Mouse (Mus musculus): ENCODE measurements around the gene Ptpru. TPM values are rescaled to one million over a fixed set of nuclear protein-coding genes. Genes with fewer than 3 reads are reported as not detected.

Ptpru gene
- total and polyA plus RNA-seq, 3 experiments: 0.38 TPM; not detected in 2

- Histone ChIP-seq H3K4me3 (replicated peaks in 1 of 3; ENCODE audit: low read depth in 2 of 3, low read length in 2 of 3, poor library complexity in 1 of 3) (no peak overlapping the region), H3K36me3 (replicated peaks in 1 of 2; ENCODE audit: control insufficient read depth in 1 of 2, insufficient read depth in 1 of 2, low read length in 1 of 2) (peaks cover 17 to 52% of the 10 kb centered on the region in 2 experiments), H3K9ac (ENCODE audit: insufficient read depth, low read depth) (no peak overlapping the region), H3K4me2 (ENCODE audit: insufficient read depth, low read depth, poor library complexity, severe bottlenecking) (no peak overlapping the region), H3K4me1 (ENCODE audit: control insufficient read depth in 1 of 2, insufficient read depth in 2 of 2) (peaks cover 9 to 60% of the 10 kb centered on the region in 2 experiments), H3K79me2 (replicated peaks; ENCODE audit: control insufficient read depth, extremely low read depth, insufficient read depth, poor library complexity, severe bottlenecking) (peaks cover 95% of the 10 kb centered on the region), H3K27me3 (replicated peaks) (no peaks in the 10 kb centered on the region), H3K27ac (ENCODE audit: insufficient read depth, low read depth) (no peak overlapping the region), H3K9me3 (replicated peaks; ENCODE audit: low read length) (no peaks in the 10 kb centered on the region)
- DNase-seq (ENCODE audit: extremely low read depth): no peak
- dilution Hi-C loops (cut with MboI; ENCODE audit: extremely low pct_ligation_motif_present, extremely low pct_unique_long_range_greater_than_20kb, low sequenced_read_pairs): no loop called here
- in situ Hi-C loops (cut with MboI; ENCODE audit: low pct_ligation_motif_present, low pct_unique_long_range_greater_than_20kb, low sequenced_read_pairs): no loop called here
- TF ChIP-seq USF2 (conservative IDR thresholded peaks at IDR 0.05; ENCODE audit: low read depth, low read length) (no peak), POLR2AphosphoS2 (IDR thresholded peaks at IDR 0.05; ENCODE audit: low read depth, low read length) (no peak), ZNF384 (IDR thresholded peaks at IDR 0.05; ENCODE audit: low read depth, low read length) (no peak), ETS1 (conservative IDR thresholded peaks at IDR 0.05; ENCODE audit: low read depth, low read length) (no peak), MAX (IDR thresholded peaks at IDR 0.05; ENCODE audit: low read length) (no peak), KAT2A (IDR thresholded peaks at IDR 0.05; ENCODE audit: insufficient replicate concordance, low read length) (no peak), POLR2A (IDR thresholded peaks at IDR 0.05; ENCODE audit: low read depth, low read length) (no peak), GABPA (IDR thresholded peaks at IDR 0.05; ENCODE audit: insufficient replicate concordance, low read depth, low read length) (no peak), RCOR1 (conservative IDR thresholded peaks at IDR 0.05; ENCODE audit: low read depth, low read length) (no peak), JUND (conservative IDR thresholded peaks at IDR 0.05; ENCODE audit: low read depth, low read length) (no peak), MXI1 (IDR thresholded peaks at IDR 0.05; ENCODE audit: low read depth, low read length) (no peak), USF1 (IDR thresholded peaks at IDR 0.05; ENCODE audit: low read depth, low read length) (no peak), TCF12 (IDR thresholded peaks at IDR 0.05; ENCODE audit: low read depth, low read length) (no peak), HCFC1 (IDR thresholded peaks at IDR 0.05; ENCODE audit: low read depth, low read length) (no peak)
These were observed 43.2 kb upstream of the Ptpru start for GRCm38 (mm10) chr4:131881306-131881705.

- no peaks in the 10 kb centered on the region for H3K27me3 ChIP-seq (replicated peaks)
- H3K27ac ChIP-seq (ENCODE audit: insufficient read depth, low read depth): no peak overlapping the region
- peaks cover 95% of the 10 kb centered on the region for H3K79me2 ChIP-seq (replicated peaks; ENCODE audit: control insufficient read depth, extremely low read depth, insufficient read depth, poor library complexity, severe bottlenecking)
- DNase-seq (ENCODE audit: extremely low read depth): no peak
- in situ Hi-C loops (cut with MboI; ENCODE audit: low pct_ligation_motif_present, low pct_unique_long_range_greater_than_20kb, low sequenced_read_pairs) (no loop called here), dilution Hi-C loops (cut with MboI; ENCODE audit: extremely low pct_ligation_motif_present, extremely low pct_unique_long_range_greater_than_20kb, low sequenced_read_pairs) (no loop called here)
- peaks cover 9 to 68% of the 10 kb centered on the region in 2 experiments for H3K4me1 ChIP-seq (ENCODE audit: control insufficient read depth in 1 of 2, insufficient read depth in 2 of 2)
- H3K4me2 ChIP-seq (ENCODE audit: insufficient read depth, low read depth, poor library complexity, severe bottlenecking): 0 out of 2 replicates have a peak overlapping the region, but pooled peaks have one; percentile 6
- H3K36me3 ChIP-seq (replicated peaks in 1 of 2; ENCODE audit: control insufficient read depth in 1 of 2, insufficient read depth in 1 of 2, low read length in 1 of 2): peaks cover under 1 to 37% of the 10 kb centered on the region in 2 experiments
- H3K9ac ChIP-seq (ENCODE audit: insufficient read depth, low read depth): no peak overlapping the region
- no peaks in the 10 kb centered on the region for H3K9me3 ChIP-seq (replicated peaks; ENCODE audit: low read length)
- H3K4me3 ChIP-seq (replicated peaks in 1 of 3; ENCODE audit: low read depth in 2 of 3, low read length in 2 of 3, poor library complexity in 1 of 3): no peak overlapping the region
- TF ChIP-seq GABPA (IDR thresholded peaks at IDR 0.05; ENCODE audit: insufficient replicate concordance, low read depth, low read length): no peak
- no peak for TF ChIP-seq ZC3H11A (IDR thresholded peaks at IDR 0.05; ENCODE audit: low read depth, low read length)
- TF ChIP-seq ZKSCAN1 (IDR thresholded peaks at IDR 0.05; ENCODE audit: borderline replicate concordance, low read depth, low read length): no peak
- no peak for TF ChIP-seq ZNF384 (IDR thresholded peaks at IDR 0.05; ENCODE audit: low read depth, low read length)
- TF ChIP-seq CTCF (conservative IDR thresholded peaks at IDR 0.05 in 1 of 2, IDR thresholded peaks at IDR 0.05 in 1 of 2; ENCODE audit: low read depth in 2 of 2, low read length in 2 of 2): no peak
- TF ChIP-seq KAT2A (IDR thresholded peaks at IDR 0.05; ENCODE audit: insufficient replicate concordance, low read length): no peak
- no peak for TF ChIP-seq IRF4 (IDR thresholded peaks at IDR 0.05; ENCODE audit: low read depth, low read length)
- no peak for TF ChIP-seq HCFC1 (IDR thresholded peaks at IDR 0.05; ENCODE audit: low read depth, low read length)
- no peak for TF ChIP-seq BHLHE40 (IDR thresholded peaks at IDR 0.05; ENCODE audit: low read depth, low read length)
- no peak for TF ChIP-seq POLR2AphosphoS2 (IDR thresholded peaks at IDR 0.05; ENCODE audit: low read depth, low read length)
- no peak for TF ChIP-seq TBP (conservative IDR thresholded peaks at IDR 0.05; ENCODE audit: low read depth, low read length)
- TF ChIP-seq NRF1 (IDR thresholded peaks at IDR 0.05; ENCODE audit: low read depth, low read length): no peak
- TF ChIP-seq ZMIZ1 (IDR thresholded peaks at IDR 0.05; ENCODE audit: low read depth, low read length): no peak
- no peak for TF ChIP-seq CHD2 (IDR thresholded peaks at IDR 0.05; ENCODE audit: low read length)
- TF ChIP-seq RAD21 (IDR thresholded peaks at IDR 0.05; ENCODE audit: low read depth, low read length): no peak
- TF ChIP-seq MAZ (IDR thresholded peaks at IDR 0.05; ENCODE audit: low read depth, low read length): no peak
- no peak for TF ChIP-seq USF2 (conservative IDR thresholded peaks at IDR 0.05; ENCODE audit: low read depth, low read length)
These were observed 41.6 kb upstream of the Ptpru start for GRCm38 (mm10) chr4:131879692-131880091.
